Mouse (Mus musculus): Measurements from ENCODE around the gene Zfp800. TPM values are rescaled to one million over a fixed set of nuclear protein-coding genes. Genes with fewer than 3 reads are reported as not detected.

Gene Zfp800
- polyA plus RNA-seq, 1 experiment, result 4.6 TPM

DNA sequence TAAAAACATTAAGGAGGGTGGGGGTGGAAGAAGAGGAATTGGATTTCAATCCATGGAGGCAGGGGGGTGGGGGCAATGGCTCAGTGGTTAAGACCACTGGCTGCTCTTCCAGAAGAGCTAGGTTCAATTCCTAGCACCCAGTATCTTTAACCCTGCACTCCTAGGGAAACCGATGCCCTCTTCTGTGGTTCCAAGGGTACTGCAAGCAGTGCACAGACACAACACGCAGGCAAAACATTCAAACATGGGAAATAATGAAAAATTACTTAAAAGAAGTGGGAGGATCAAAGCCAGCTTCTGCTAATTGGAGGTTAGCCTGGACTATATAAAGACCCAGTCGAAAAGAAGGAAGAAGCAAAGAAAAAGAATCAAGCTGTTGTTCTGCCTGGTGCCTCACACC lies 921 bp upstream of the Zfp800 start:
- no peak overlapping the region for H3K27ac ChIP-seq (ENCODE audit: insufficient read depth, low read length)
- WGBS, result 88% methylated on average over 3 of the region's 3 CpGs
- TF ChIP-seq CTCF (IDR thresholded peaks at IDR 0.05; ENCODE audit: extremely low read depth, insufficient read depth, insufficient read length, insufficient replicate concordance), result no peak
- no peak for TF ChIP-seq POLR2A (IDR thresholded peaks at IDR 0.05; ENCODE audit: low read depth, low read length)
- no peak for DNase-seq (ENCODE audit: low read depth in 1 of 2, low spot score in 2 of 2)
- peaks cover 9% of the 10 kb centered on the region for H3K27me3 ChIP-seq (ENCODE audit: control insufficient read depth, insufficient read depth, low read length)
- H3K4me3 ChIP-seq (ENCODE audit: extremely low read depth, insufficient read depth, insufficient read length), result no peak overlapping the region
- H3K36me3 ChIP-seq (ENCODE audit: control insufficient read depth, insufficient read depth, low read length), result no peaks in the 10 kb centered on the region
- H3K4me1 ChIP-seq (ENCODE audit: control insufficient read depth, insufficient read depth, insufficient read length), result no peaks in the 10 kb centered on the region; the same call in 1 of the 2 replicates

DNA sequence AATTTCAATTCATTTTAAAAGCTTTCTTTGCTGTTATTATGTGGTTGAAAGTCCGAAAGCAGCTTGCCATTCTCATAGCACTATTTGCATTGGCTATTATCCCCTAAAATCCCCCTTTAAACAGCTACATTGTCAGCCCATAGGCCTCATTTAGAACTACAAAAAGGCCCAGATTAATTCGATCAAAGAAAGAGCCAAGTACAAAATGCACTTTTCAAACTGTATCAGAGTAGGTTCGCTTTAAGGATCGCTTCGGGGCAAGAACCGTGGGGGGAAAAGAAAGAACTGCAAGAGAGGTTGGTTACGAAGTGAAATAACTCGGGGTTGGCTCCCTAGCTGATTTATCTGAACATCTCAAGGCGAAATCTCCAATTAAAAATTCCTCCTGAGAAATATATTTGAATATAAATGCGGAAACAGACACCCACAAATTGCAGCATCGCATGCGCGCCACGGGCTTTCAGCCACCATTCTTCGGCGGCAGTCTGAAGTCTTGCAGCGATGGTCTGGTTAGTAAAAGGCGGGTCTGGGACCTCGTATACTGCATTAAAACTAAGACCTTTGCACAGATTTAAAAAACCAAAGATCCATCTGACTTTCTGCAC lies 850 bp downstream of the Zfp800 start:
- TF ChIP-seq POLR2A (IDR thresholded peaks at IDR 0.05; ENCODE audit: low read depth, low read length) (no peak), CTCF (IDR thresholded peaks at IDR 0.05; ENCODE audit: extremely low read depth, insufficient read depth, insufficient read length, insufficient replicate concordance) (no peak)
- Histone ChIP-seq H3K27me3 (ENCODE audit: control insufficient read depth, insufficient read depth, low read length) (peaks cover 9% of the 10 kb centered on the region), H3K4me1 (ENCODE audit: control insufficient read depth, insufficient read depth, insufficient read length) (no peaks in the 10 kb centered on the region; the same call in 1 of the 2 replicates), H3K4me3 (ENCODE audit: extremely low read depth, insufficient read depth, insufficient read length) (peak overlapping the region; percentile 49), H3K27ac (ENCODE audit: insufficient read depth, low read length) (no peak overlapping the region), H3K36me3 (ENCODE audit: control insufficient read depth, insufficient read depth, low read length) (no peaks in the 10 kb centered on the region)
- WGBS, result 3% methylated on average over 19 of the region's 19 CpGs
- no peak for DNase-seq (ENCODE audit: low read depth in 1 of 2, low spot score in 2 of 2)

DNA sequence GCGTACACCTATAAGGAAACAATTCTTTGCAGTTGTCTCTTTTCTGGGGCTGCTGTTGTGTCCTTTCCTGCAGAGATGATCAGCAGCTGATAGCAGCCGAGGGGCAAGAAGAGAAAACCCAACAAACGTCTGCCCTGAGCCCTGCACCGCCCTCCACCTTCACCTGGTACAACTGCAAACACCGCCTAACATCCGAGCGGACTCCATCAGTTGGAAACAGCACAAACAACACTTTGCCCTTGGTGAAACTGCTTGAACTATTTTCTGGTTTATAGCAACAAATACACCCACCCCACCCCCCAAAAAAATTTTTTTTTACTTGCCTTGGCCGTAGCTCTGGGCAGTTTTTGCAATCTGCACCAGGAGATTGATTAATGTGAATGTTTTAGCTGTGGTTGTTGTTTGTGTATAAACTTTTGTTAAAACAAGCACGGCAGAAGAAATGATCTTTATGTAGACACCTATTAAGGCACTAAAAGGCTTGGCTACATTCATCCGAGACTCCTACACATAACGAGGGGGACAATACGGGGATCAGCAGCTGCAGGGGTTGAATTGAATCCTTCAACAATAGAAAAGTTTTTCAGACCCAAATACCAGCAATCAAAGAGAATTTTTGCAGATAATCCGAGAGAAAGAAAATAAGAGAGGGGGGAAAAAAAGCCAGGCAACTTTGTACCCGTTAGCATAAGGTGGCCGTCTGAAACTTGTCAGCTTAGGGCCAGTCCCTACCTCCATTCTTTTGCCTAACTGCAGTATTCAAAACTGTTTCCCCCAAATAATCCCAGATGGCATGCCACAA lies 1.6 kb downstream of the Zfp800 start:
- H3K27me3 ChIP-seq (ENCODE audit: control insufficient read depth, insufficient read depth, low read length), result peaks cover 9% of the 10 kb centered on the region
- H3K27ac ChIP-seq (ENCODE audit: insufficient read depth, low read length), result no peak overlapping the region
- WGBS, result 63% methylated on average over 15 of the region's 15 CpGs
- TF ChIP-seq POLR2A (IDR thresholded peaks at IDR 0.05; ENCODE audit: low read depth, low read length) (no peak), CTCF (IDR thresholded peaks at IDR 0.05; ENCODE audit: extremely low read depth, insufficient read depth, insufficient read length, insufficient replicate concordance) (no peak)
- no peak for DNase-seq (ENCODE audit: low read depth in 1 of 2, low spot score in 2 of 2)
- H3K4me3 ChIP-seq (ENCODE audit: extremely low read depth, insufficient read depth, insufficient read length), result no peak overlapping the region
- no peaks in the 10 kb centered on the region for H3K36me3 ChIP-seq (ENCODE audit: control insufficient read depth, insufficient read depth, low read length)
- H3K4me1 ChIP-seq (ENCODE audit: control insufficient read depth, insufficient read depth, insufficient read length), result no peaks in the 10 kb centered on the region; the same call in 1 of the 2 replicates

DNA sequence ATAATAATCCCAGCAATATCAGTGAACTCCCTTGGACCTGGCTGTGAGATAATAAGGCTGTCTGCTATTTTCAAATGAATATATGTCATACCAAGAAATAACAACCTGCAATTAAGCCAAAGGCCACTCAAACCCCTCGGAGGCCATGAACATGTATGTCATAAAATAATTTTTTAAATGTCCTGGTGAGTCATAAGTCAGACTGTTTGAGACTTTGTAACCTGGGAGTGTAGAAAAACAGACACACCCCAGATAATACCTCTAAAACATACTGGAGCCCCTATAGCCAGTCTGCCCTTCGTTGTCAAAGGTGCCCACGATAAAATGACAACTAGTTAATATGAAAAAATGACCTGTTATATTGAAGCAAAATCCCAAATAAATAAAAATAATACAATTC lies 8.8 kb downstream of the Zfp800 start:
- no peak for TF ChIP-seq POLR2A (IDR thresholded peaks at IDR 0.05; ENCODE audit: low read depth, low read length)
- no peak for TF ChIP-seq CTCF (IDR thresholded peaks at IDR 0.05; ENCODE audit: extremely low read depth, insufficient read depth, insufficient read length, insufficient replicate concordance)
- Histone ChIP-seq H3K36me3 (ENCODE audit: control insufficient read depth, insufficient read depth, low read length) (no peaks in the 10 kb centered on the region), H3K27ac (ENCODE audit: insufficient read depth, low read length) (no peak overlapping the region), H3K27me3 (ENCODE audit: control insufficient read depth, insufficient read depth, low read length) (no peaks in the 10 kb centered on the region), H3K4me3 (ENCODE audit: extremely low read depth, insufficient read depth, insufficient read length) (no peak overlapping the region), H3K4me1 (ENCODE audit: control insufficient read depth, insufficient read depth, insufficient read length) (no peaks in the 10 kb centered on the region)
- 91% methylated on average over 3 of the region's 3 CpGs for WGBS
- DNase-seq (ENCODE audit: low read depth in 1 of 2, low spot score in 2 of 2), result no peak

DNA sequence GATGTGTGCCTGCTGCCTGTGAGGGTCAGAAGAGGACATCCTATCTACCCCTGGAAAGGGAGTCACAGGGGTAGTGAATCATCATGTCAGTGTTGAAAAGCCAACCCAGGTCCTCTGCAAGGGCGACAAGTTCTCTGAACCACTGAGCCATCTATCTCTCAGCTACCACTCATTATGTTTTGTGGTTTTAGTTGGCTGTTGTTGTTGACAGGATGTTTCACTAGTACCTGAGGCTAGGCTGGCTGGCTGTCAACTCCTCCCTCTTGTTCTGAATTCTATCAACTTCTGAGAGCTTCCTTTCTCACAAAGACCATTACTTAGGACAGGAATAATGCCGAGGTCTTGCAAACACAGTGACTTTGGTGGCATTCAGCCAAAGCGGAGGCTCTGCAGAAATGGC lies 12.6 kb downstream of the Zfp800 start:
- Histone ChIP-seq H3K36me3 (ENCODE audit: control insufficient read depth, insufficient read depth, low read length) (no peaks in the 10 kb centered on the region), H3K27ac (ENCODE audit: insufficient read depth, low read length) (no peak overlapping the region), H3K4me1 (ENCODE audit: control insufficient read depth, insufficient read depth, insufficient read length) (no peaks in the 10 kb centered on the region), H3K27me3 (ENCODE audit: control insufficient read depth, insufficient read depth, low read length) (no peaks in the 10 kb centered on the region), H3K4me3 (ENCODE audit: extremely low read depth, insufficient read depth, insufficient read length) (no peak overlapping the region)
- no peak for DNase-seq (ENCODE audit: low read depth in 1 of 2, low spot score in 2 of 2)
- WGBS, result 86% methylated on average over 3 of the region's 3 CpGs
- TF ChIP-seq POLR2A (IDR thresholded peaks at IDR 0.05; ENCODE audit: low read depth, low read length), result no peak
- TF ChIP-seq CTCF (IDR thresholded peaks at IDR 0.05; ENCODE audit: extremely low read depth, insufficient read depth, insufficient read length, insufficient replicate concordance), result no peak

DNA sequence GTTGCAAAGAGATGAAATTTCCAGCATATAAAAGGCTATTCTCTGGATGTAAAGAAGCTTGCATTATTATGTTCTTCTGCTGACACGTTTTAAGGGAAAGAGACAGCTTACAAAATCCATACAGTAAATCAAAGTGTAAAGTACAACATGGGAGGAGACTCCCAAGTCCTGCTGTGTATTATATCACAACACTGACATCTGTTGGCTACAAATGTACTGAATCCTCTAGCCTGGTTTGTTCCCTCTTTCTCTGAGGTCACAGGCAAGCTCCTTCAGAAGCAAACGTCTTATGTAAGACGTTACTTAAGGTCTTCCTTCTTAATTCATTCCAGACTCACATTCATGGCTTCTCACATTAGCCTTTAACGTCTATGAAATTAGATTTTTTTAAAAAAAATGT lies 15.8 kb downstream of the Zfp800 start:
- Histone ChIP-seq H3K36me3 (ENCODE audit: control insufficient read depth, insufficient read depth, low read length) (no peaks in the 10 kb centered on the region), H3K27me3 (ENCODE audit: control insufficient read depth, insufficient read depth, low read length) (no peaks in the 10 kb centered on the region), H3K27ac (ENCODE audit: insufficient read depth, low read length) (no peak overlapping the region), H3K4me3 (ENCODE audit: extremely low read depth, insufficient read depth, insufficient read length) (no peak overlapping the region), H3K4me1 (ENCODE audit: control insufficient read depth, insufficient read depth, insufficient read length) (no peaks in the 10 kb centered on the region)
- no peak for TF ChIP-seq CTCF (IDR thresholded peaks at IDR 0.05; ENCODE audit: extremely low read depth, insufficient read depth, insufficient read length, insufficient replicate concordance)
- TF ChIP-seq POLR2A (IDR thresholded peaks at IDR 0.05; ENCODE audit: low read depth, low read length), result no peak
- 27% methylated on average over 4 of the region's 4 CpGs for WGBS
- no peak for DNase-seq (ENCODE audit: low read depth in 1 of 2, low spot score in 2 of 2)
